Mouse (Mus musculus) heart, adult 2 months (tissue): Measurements from ENCODE around the gene Fxr2.

ENCODE experiments used
- CTCF ChIP-seq: fragments of 200-600 bp; IDR thresholded peaks from 2 replicates; pipeline ENCODE4 v1.8.1; 2022; ENCODE audit warnings: antibody characterized with exemption, mild to moderate bottlenecking, moderate library complexity
- EP300 ChIP-seq: fragments of 200-500 bp; IDR thresholded peaks from 2 replicates; pipeline ENCODE4 v1.6.1; 2011; ENCODE audit warnings: low read depth, low read length, control low read depth; ENCODE audit not compliant: insufficient read depth
- POLR2A ChIP-seq: fragments of 200-500 bp; IDR thresholded peaks from 2 replicates; pipeline ENCODE4 v1.6.1; 2011; ENCODE audit warnings: mild to moderate bottlenecking, low read depth, low read length, control low read depth; ENCODE audit not compliant: insufficient read depth

GRCm38 (mm10) chr11:69591899-69592637 is 40.7 kb upstream of the Fxr2 start:
- TF ChIP-seq POLR2A = no peak
- TF ChIP-seq CTCF = no peak
- TF ChIP-seq EP300 = no peak
